Mouse (Mus musculus) large intestine, adult 2 months (tissue): ENCODE results near the gene Nars2. TPM values are rescaled to one million over a fixed set of nuclear protein-coding genes. Genes with fewer than 3 reads are reported as not detected.

Experiments used
- DNase-seq: peaks from one replicate; pipeline ENCODE4 v3.0.0-alpha.2; 2012; ENCODE audit warnings: low read depth, low spot score
- WGBS: fragments of 180-500 bp; shearing (Covaris S2); methylation state at CpG from one replicate; pipeline ENCODE4 v1.1.7; 2018; 5-methylcytosine and 5-hydroxymethylcytosine counted together
- polyA plus RNA-seq: library from polyadenylated mRNA; depleted of rRNA; stranded (reverse); fragments of >200 nt; gene quantifications from 2 replicates; pipeline ENCODE4 v1.2.3, GENCODE M21; 2012

Gene Nars2
- polyA plus RNA-seq, 1 experiment, result 2.2 TPM

- DNase-seq, result no peak
- 93% methylated on average over 6 of the region's 6 CpGs for WGBS
Observed at GRCm38 (mm10) chr7:97041868-97042449, 90.7 kb downstream of the Nars2 start.

DNA sequence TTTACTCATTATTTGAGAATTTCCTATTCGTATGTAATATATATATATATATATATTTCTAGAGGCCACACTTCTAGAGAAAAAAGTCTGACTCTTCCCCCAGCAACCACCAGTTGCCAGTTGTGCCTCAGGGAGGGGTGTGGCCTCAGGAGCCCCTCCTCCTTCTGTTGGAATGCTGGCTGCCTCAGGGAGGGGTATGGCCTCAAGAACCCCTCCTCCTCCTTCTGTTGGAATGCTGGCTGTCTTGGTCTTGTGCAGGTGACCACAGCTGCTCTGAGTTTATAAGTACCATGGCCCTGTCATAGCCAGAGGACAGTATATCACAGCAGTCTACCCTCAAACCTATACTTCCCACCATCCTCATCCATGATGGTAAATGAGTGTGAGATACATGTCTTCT is 91.7 kb downstream of the Nars2 start:
- no peak for DNase-seq
- WGBS, result 85% methylated on average over 1 of the region's 1 CpGs

- no peak for DNase-seq
- WGBS, result 91% methylated on average over 2 of the region's 2 CpGs
Observed at GRCm38 (mm10) chr7:97060966-97061365, 109.7 kb downstream of the Nars2 start.

DNA sequence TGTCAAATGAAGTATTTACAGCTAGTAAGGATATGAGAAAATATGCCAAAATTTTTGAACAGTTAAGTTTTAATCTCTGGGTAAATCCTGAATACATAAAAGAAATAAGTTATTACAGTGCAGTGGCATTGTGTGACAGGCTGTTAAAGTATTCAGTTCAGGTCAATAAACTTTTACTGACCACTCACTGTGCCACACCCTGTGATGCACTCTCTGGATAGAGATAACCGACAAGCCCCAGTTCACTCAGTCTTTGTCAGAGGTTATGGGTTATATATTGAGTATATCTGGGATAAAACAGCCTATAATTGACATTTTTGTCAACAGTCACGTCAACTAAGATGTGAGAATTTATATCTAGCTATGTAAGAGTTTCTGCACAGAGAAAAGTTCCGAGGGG is 120.2 kb downstream of the Nars2 start:
- 38% methylated on average over 3 of the region's 3 CpGs for WGBS
- no peak for DNase-seq

- DNase-seq, result no peak
- 76% methylated on average over 5 of the region's 5 CpGs for WGBS
Observed at GRCm38 (mm10) chr7:97072061-97072460, 120.8 kb downstream of the Nars2 start.

GRCm38 (mm10) chr7:97074974-97075373 is 123.7 kb downstream of the Nars2 start:
- WGBS, result 35% methylated on average over 1 of the region's 1 CpGs

DNA sequence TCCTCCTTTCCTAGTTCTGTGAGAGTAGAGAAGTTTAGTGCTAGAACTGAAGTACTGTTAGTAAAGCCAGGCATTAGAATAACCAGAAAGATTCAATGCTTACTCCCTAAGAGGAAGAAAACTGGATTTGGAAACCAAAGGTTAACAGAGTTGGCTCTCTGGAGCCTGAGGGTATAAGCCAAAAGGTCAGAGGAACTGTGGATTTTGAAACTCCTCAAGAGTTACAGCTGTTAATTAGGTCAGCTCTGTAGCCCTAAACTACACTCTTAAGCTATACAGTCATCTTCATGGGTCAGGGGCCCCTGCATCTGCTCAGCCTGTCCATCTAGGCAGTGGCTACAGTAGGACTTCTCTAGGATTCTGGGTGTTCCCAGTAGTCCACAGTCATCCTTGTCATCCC is 125.7 kb downstream of the Nars2 start:
- no peak for DNase-seq

More at GRCm38 (mm10) chr7:97074974-97075373, 123.7 kb downstream of the Nars2 start:
- DNase-seq, result no peak

DNA sequence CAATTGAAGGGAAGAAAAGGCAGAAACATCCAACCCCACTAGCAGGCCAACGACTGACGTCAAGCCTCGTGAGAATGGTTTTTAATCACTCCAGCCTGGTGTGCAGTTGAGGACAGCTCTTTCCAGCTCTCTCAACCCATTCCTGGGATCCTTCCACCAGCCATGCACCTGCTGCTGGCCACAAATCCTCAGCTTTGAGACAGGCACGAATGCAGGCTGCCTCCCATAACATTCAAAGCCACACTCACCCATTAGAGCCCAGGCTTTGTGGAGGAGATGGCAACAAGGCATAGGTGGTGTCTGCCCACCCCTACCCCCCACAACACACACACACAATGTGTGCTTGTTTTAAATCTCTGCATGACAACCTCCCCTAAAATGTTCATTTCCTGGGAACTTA is 127.4 kb downstream of the Nars2 start:
- DNase-seq, result no peak
- WGBS, result 53% methylated on average over 4 of the region's 4 CpGs

DNA sequence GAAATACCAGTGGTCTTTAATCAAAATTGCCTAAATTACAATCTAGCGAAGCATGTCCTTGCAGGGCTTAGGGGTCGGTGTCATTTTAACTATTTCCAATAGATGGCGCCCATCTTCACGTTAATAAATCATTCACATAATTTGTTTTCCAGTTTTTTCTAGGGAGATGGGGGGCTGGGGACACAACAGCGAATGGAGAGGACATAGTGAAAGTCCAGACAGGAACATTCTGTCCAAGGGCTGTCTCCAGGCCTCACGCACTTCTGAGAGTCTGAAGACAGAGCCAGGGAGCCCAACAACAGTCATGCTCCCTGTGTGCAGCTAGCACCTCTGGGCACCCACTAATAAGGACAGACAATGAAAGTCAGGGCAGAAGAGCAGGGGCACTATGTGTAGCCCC is 127.8 kb downstream of the Nars2 start:
- DNase-seq, result no peak
- WGBS, result 11% methylated on average over 6 of the region's 6 CpGs

DNA sequence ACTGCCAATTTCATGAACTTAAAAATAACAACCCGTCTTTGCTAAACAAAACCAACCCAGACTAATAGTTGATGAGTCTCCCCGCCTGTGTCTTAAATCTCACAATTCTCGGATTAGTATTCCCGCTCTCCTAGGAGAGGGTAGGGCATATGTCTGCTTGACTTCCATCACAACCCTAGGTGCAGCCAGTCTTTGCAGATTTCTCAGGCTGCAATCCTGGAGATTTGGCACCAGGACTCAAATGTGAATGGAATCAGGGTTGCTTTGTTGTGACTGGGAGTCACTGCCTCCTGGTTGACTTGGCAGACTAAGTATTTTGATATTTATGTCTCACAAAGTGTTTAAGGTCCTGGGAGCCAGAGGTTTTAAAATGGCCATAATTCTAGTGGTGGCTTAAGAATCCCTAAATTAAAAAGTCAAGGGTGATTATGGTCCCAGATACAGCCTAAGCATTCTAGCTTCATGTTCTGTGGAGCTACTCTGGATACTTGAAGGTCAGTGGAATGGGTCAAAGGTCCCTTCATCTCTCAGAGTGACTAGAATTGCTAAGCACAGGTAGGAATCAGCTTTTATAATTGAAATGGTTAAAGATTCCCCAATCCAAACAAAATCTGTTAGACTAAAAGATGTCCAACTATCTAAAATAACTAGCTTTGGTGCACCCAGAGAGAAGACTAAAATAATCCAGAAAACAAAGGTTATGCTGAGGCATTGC is 128.5 kb downstream of the Nars2 start:
- no peak for DNase-seq
- WGBS, result 62% methylated on average over 4 of the region's 4 CpGs

GRCm38 (mm10) chr7:97080621-97081241 is 129.4 kb downstream of the Nars2 start:
- 20% methylated on average over 4 of the region's 4 CpGs for WGBS
- no peak for DNase-seq

DNA sequence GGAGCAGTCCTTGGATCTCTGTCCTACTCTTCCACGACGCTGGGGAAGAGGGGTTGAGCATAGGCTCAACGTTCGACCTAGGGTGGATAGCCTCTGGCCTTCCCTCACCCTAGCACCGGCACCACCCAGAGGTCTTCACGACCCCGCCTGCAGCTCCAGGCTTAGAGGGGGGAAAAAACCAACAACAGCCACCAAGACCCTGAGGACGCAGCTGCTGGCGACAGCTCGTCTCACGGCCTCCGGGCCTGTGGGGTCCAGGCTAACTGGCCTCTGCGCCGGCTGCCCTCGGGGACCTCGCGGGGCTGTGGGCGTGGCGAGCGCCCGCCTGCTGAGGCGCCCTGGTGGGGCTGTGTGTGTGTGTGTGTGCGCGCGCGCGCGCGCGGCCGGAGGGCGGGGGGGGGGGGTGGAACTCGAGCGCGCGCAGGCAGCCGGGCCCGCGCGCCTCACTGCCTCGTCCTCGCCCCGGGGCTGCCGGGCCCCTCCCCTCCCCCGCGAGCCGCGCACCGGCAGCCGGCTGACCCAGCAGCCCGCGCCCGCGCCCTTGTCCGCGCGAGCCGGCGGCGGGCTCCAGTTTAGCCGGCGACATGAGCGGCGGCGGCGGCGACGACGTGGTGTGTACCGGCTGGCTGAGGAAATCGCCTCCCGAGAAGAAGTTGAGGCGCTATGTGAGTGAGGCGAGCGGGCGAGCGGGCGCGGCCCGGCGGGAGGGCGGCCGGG is 130.1 kb downstream of the Nars2 start, which contains the start of gene Gab2:
Gab2 (plus strand) TSS at position 345 of the 717 bp plus-strand sequence.
- WGBS, result under 1% methylated on average over 78 of the region's 83 CpGs
- no peak for DNase-seq

- DNase-seq, result no peak
- under 1% methylated on average over 38 of the region's 38 CpGs for WGBS
Observed at GRCm38 (mm10) chr7:97081959-97082218, 130.6 kb downstream of the Nars2 start.

GRCm38 (mm10) chr7:97082219-97083101 is 131.2 kb downstream of the Nars2 start:
- 1% methylated on average over 39 of the region's 40 CpGs for whole genome bisulfite sequencing
- no peak for DNase-seq

DNA sequence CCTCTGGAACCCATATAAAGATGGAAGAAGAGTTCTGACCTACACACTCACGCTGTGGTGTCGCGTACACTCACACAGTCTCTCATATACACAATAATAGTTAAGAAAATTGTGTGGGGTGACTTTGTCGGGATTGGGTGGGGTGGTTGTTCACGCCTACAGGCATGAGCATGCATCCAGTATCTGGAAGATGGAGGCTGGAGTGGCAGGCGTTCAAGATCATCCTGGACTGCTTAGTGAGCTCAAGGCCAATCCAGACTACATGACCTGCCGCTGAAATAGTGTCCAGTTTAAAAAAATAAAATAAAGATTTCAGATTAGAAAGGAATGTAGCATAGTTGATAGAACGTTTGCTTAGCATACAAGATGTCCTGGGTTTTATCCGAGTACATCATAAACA is 132.3 kb downstream of the Nars2 start:
- no peak for DNase-seq
- WGBS, result 71% methylated on average over 9 of the region's 9 CpGs

DNA sequence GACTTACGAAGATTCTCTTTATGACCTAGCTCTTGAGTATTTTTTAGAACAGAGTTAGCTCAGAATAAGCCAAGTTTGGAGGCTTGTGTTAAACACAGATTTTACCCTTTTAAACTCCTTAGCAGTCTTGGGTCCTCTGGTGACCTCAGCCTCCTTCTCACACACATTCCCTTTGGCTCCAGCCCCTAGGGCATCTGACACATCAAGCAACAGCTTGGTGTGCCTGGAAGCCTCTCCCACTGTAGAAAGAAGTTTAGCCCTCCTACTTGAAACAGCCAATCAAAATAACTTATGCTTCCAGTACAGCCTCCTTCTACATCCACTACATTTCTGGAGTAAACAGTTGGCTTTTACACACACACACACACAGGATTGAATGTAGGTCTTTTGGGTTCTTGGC is 132.9 kb downstream of the Nars2 start:
- DNase-seq, result no peak
- 78% methylated on average over 1 of the region's 1 CpGs for WGBS

DNA sequence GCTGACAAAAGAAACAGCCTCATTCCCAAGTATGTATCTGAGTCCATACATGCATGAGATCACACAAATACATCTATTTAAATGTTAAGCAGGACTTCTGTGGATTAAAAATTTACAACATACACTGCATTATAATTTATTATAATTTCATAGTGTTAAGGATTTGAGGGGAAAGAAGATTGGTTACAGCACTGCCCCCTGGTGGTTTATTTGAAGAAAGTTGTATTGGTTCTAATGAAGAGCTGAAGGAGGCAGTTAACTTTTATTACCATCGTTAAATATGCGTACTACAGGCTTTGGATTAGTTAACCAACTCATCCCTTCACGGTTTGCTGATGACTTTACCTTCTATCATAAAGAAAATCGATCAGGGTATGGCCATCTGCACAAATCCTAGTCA is 134.0 kb downstream of the Nars2 start:
- DNase-seq, result no peak
- WGBS, result 3% methylated on average over 4 of the region's 4 CpGs

- no peak for DNase-seq
- whole genome bisulfite sequencing, result 78% methylated on average over 3 of the region's 3 CpGs
Observed at GRCm38 (mm10) chr7:97094241-97094640, 142.9 kb downstream of the Nars2 start.

DNA sequence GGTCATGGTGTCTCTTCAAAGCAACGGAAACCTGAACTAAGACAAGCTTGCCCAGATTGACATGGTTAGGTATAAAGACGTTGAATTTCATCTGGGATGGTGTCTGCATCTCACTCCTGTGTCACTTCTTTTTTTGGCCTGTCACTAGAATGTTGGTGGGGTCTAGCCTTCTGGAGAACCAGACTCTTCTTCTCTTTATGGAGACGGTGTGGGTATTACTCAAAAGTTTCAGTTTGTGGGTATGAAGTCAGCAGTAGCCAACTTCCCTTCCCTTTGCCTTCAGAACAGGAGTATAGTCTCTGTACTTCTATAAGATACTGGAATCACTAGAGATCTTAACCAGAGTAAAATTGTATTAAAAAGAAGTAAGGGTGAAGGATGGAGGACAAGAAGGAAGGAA is 156.8 kb downstream of the Nars2 start:
- no peak for DNase-seq

More for the DNA sequence above, 156.8 kb downstream of the Nars2 start:
- WGBS, result 86% methylated on average over 3 of the region's 3 CpGs
